Mouse (Mus musculus) midbrain, embryonic 13.5 days (tissue): ENCODE measurements around the gene Gm5108. TPM values are rescaled to one million over a fixed set of nuclear protein-coding genes. Genes with fewer than 3 reads are reported as not detected.

ENCODE experiments used
- polyA plus RNA-seq: library from polyadenylated mRNA; unstranded; fragments of >200 nt; fragmentation: Nextera tagmentation; extraction: Ambion mirVana; gene quantifications from 2 replicates; pipeline ENCODE4 v1.2.1, GENCODE M21; 2015

Gene Gm5108
- polyA plus RNA-seq, 1 experiment from 2014 or later = not detected

Other genes with a start within 250 kb of the Gm5108 start
- 36.4 and 38.5 TPM in 2 replicates for gene Atp8a1, start 94.2 kb upstream of the Gm5108 start, polyA plus RNA-seq
- not detected in 2 replicates for gene Gm21905, start 4.8 kb downstream of the Gm5108 start, polyA plus RNA-seq
- gene Grxcr1, start 90.2 kb downstream of the Gm5108 start, polyA plus RNA-seq = not detected in 2 replicates